Mouse (Mus musculus): Measurements from ENCODE around the gene Nucb1. TPM values are rescaled to one million over a fixed set of nuclear protein-coding genes. Genes with fewer than 3 reads are reported as not detected.
"Not testable (repeated sequence)": the region's sequence is repeated elsewhere in the genome, so short reads cannot be mapped to it uniquely, and the experiment has no call there.

Nucb1 gene
- polyA plus RNA-seq, 1 experiment from 2014 or later: 124 TPM

- Histone ChIP-seq H3K4me1 (ENCODE audit: control insufficient read depth, low read depth, low read length) (peaks cover 10% of the 10 kb centered on the region), H3K9me3 (replicated peaks; ENCODE audit: control insufficient read depth, low read length) (no peaks in the 10 kb centered on the region), H3K27me3 (ENCODE audit: control insufficient read depth, insufficient read depth, low read depth, low read length) (no peaks in the 10 kb centered on the region; the same call in 1 of the 2 replicates), H3K4me3 (ENCODE audit: low read depth, low read length) (no peak overlapping the region), H3K9ac (ENCODE audit: low read depth, low read length) (no peak overlapping the region), H3K27ac (ENCODE audit: low read length) (no peak overlapping the region), H3K36me3 (ENCODE audit: control insufficient read depth, insufficient read depth) (peaks cover 2% of the 10 kb centered on the region), H3K4me2 (ENCODE audit: low read depth, low read length) (no peak overlapping the region)
- WGBS (ENCODE audit: insufficient replicate concordance): 5% methylated on average over 6 of the region's 6 CpGs
- ATAC-seq (ENCODE audit: low read depth): no peak
Observed at GRCm38 (mm10) chr7:45529461-45529860, 19.3 kb upstream of the Nucb1 start.

- Histone ChIP-seq H3K4me3 (ENCODE audit: low read depth, low read length) (peak overlapping the region; percentile 86), H3K27ac (ENCODE audit: low read length) (peak overlapping the region; percentile 100)
Observed at GRCm38 (mm10) chr7:45527169-45527568, 17.0 kb upstream of the Nucb1 start.

GRCm38 (mm10) chr7:45526474-45527120 lies 16.4 kb upstream of the Nucb1 start:
- peak overlapping the region; percentile 86 for H3K4me3 ChIP-seq (ENCODE audit: low read depth, low read length)

More at GRCm38 (mm10) chr7:45527169-45527568, 17.0 kb upstream of the Nucb1 start:
- H3K9ac ChIP-seq (ENCODE audit: low read depth, low read length): peak overlapping the region; percentile 96
- peaks cover 21% of the 10 kb centered on the region for H3K36me3 ChIP-seq (ENCODE audit: control insufficient read depth, insufficient read depth)
- H3K4me1 ChIP-seq (ENCODE audit: control insufficient read depth, low read depth, low read length): peaks cover 12% of the 10 kb centered on the region
- 61% methylated on average over 6 of the region's 6 CpGs for WGBS (ENCODE audit: insufficient replicate concordance)
- H3K27me3 ChIP-seq (ENCODE audit: control insufficient read depth, insufficient read depth, low read depth, low read length); H3K9me3 ChIP-seq (replicated peaks; ENCODE audit: control insufficient read depth, low read length); ATAC-seq (ENCODE audit: low read depth): not testable (repeated sequence)
- peak overlapping the region; percentile 75 for H3K4me2 ChIP-seq (ENCODE audit: low read depth, low read length)

DNA sequence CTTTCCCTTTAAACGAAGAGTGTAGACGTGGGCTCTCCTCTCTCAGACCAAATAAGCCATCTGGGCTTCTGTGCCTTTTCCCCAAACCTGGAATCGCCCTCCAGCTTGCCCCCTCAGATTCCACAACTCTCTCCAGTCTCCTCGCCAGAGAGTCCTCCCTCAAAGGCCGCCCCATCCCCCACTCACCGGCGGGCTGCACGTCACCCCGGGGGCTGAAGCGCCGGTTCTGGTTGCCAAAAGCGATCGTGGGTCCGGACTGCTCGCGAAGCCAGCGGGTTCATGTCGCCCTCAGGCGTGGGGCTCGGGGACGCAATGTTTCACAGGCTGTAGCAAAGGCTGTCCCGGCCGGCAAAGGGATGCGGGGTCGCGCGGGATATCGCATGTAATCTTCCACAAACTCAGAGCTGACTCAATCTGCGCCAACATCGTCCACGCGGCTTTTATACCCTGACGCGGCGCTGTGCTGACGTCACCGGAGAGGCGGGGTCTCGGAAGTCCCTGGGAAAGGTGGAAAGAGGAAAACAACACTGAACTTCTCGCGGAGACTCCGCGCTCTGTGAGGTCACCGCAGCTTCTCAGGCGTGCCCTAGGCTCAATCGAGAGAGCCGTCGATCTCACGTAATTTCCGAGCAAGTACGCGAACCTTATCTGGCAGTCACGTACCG lies 15.7 kb upstream of the Nucb1 start, which contains the start of the genes Ppp1r15a and Plekha4:
TSS of gene Ppp1r15a (minus strand) at position 460 of the 665 bp plus-strand sequence.
TSS of gene Plekha4 (plus strand) at position 522 of the 665 bp plus-strand sequence.
- H3K4me2 ChIP-seq (ENCODE audit: low read depth, low read length): peak within 1 kb of the TSS; percentile 75
- H3K27me3 ChIP-seq (ENCODE audit: control insufficient read depth, insufficient read depth, low read depth, low read length): no peaks in the 10 kb centered on the region; the same call in 1 of the 2 replicates
- WGBS (ENCODE audit: insufficient replicate concordance): 0% methylated on average over 54 of the region's 54 CpGs
- H3K27ac ChIP-seq (ENCODE audit: low read length): peak within 1 kb of the TSS; percentile 100
- H3K9ac ChIP-seq (ENCODE audit: low read depth, low read length): peak within 1 kb of the TSS; percentile 96
- H3K4me3 ChIP-seq (ENCODE audit: low read depth, low read length): peak within 1 kb of the TSS; percentile 86
- peak; percentile 71 for ATAC-seq (ENCODE audit: low read depth)
- peaks cover 24% of the 10 kb centered on the region for H3K36me3 ChIP-seq (ENCODE audit: control insufficient read depth, insufficient read depth)
- H3K4me1 ChIP-seq (ENCODE audit: control insufficient read depth, low read depth, low read length): peaks cover 16% of the 10 kb centered on the region
- H3K9me3 ChIP-seq (replicated peaks; ENCODE audit: control insufficient read depth, low read length): no peaks in the 10 kb centered on the region

More at GRCm38 (mm10) chr7:45526474-45527120, 16.4 kb upstream of the Nucb1 start:
- peaks cover 12% of the 10 kb centered on the region for H3K4me1 ChIP-seq (ENCODE audit: control insufficient read depth, low read depth, low read length)
- H3K36me3 ChIP-seq (ENCODE audit: control insufficient read depth, insufficient read depth): peaks cover 23% of the 10 kb centered on the region
- ATAC-seq (ENCODE audit: low read depth): no peak
- peak overlapping the region; percentile 100 for H3K27ac ChIP-seq (ENCODE audit: low read length)
- no peaks in the 10 kb centered on the region; the same call in 1 of the 2 replicates for H3K27me3 ChIP-seq (ENCODE audit: control insufficient read depth, insufficient read depth, low read depth, low read length)
- WGBS (ENCODE audit: insufficient replicate concordance): 16% methylated on average over 7 of the region's 7 CpGs
- peak overlapping the region; percentile 75 for H3K4me2 ChIP-seq (ENCODE audit: low read depth, low read length)
- H3K9ac ChIP-seq (ENCODE audit: low read depth, low read length): peak overlapping the region; percentile 96
- H3K9me3 ChIP-seq (replicated peaks; ENCODE audit: control insufficient read depth, low read length): no peaks in the 10 kb centered on the region

- H3K4me3 ChIP-seq (ENCODE audit: low read depth, low read length): peak overlapping the region; percentile 86
- peak; percentile 87 for ATAC-seq (ENCODE audit: low read depth)
- peak overlapping the region; percentile 75 for H3K4me2 ChIP-seq (ENCODE audit: low read depth, low read length)
- H3K9me3 ChIP-seq (replicated peaks; ENCODE audit: control insufficient read depth, low read length): no peaks in the 10 kb centered on the region
- H3K27ac ChIP-seq (ENCODE audit: low read length): peak overlapping the region; percentile 100
- WGBS (ENCODE audit: insufficient replicate concordance): 6% methylated on average over 12 of the region's 12 CpGs
- H3K27me3 ChIP-seq (ENCODE audit: control insufficient read depth, insufficient read depth, low read depth, low read length): no peaks in the 10 kb centered on the region
- H3K9ac ChIP-seq (ENCODE audit: low read depth, low read length): peak overlapping the region; percentile 96
- H3K4me1 ChIP-seq (ENCODE audit: control insufficient read depth, low read depth, low read length): peaks cover 20% of the 10 kb centered on the region
- H3K36me3 ChIP-seq (ENCODE audit: control insufficient read depth, insufficient read depth): peaks cover 28% of the 10 kb centered on the region
Observed at GRCm38 (mm10) chr7:45524841-45525621, 14.8 kb upstream of the Nucb1 start.

GRCm38 (mm10) chr7:45523678-45524170 lies 13.5 kb upstream of the Nucb1 start:
- no peaks in the 10 kb centered on the region for H3K9me3 ChIP-seq (replicated peaks; ENCODE audit: control insufficient read depth, low read length)
- peak overlapping the region; percentile 90 for H3K27ac ChIP-seq (ENCODE audit: low read length)
- H3K9ac ChIP-seq (ENCODE audit: low read depth, low read length): peak overlapping the region; percentile 96
- WGBS (ENCODE audit: insufficient replicate concordance): 46% methylated on average over 12 of the region's 13 CpGs
- peak overlapping the region; percentile 86 for H3K4me3 ChIP-seq (ENCODE audit: low read depth, low read length)
- H3K4me1 ChIP-seq (ENCODE audit: control insufficient read depth, low read depth, low read length): peaks cover 29% of the 10 kb centered on the region
- H3K27me3 ChIP-seq (ENCODE audit: control insufficient read depth, insufficient read depth, low read depth, low read length): no peaks in the 10 kb centered on the region
- ATAC-seq (ENCODE audit: low read depth): no peak
- H3K4me2 ChIP-seq (ENCODE audit: low read depth, low read length): peak overlapping the region; percentile 68
- H3K36me3 ChIP-seq (ENCODE audit: control insufficient read depth, insufficient read depth): peaks cover 28% of the 10 kb centered on the region

DNA sequence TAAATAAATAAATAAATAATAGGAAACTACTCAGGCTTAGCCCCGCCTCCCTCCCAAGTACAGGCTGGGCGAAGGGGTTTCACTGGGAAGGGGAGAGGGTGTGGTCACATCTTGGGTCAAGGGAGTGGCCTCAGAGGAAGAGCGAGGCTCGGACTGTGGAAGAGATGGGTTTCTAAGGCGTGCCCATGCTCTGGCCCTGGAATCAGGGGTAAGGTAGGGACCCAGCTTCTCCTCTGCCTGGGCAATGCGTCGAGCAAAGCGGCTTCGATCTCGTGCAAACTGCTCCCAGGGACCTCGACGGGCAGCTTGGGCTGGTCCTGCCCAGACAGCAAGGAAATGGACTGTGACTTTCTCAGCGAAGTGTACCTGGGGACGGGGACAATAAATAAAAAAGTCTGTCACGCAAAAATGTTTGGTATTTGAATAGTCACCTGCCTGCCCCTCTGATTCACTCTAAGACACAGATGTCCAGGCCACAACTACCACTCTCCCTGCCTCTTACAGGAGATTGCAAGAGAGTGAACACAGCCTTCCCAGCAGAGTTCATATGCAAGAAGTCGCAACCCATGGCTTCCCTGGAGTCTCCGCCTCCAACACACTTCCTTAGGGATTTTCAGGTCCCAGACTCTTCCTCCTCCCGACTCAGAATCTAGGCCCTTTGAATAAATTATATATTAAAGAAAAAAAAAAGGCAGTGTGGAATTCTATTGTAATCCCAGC lies 12.9 kb upstream of the Nucb1 start:
- no peak for ATAC-seq (ENCODE audit: low read depth)
- Histone ChIP-seq H3K4me3 (ENCODE audit: low read depth, low read length) (peak overlapping the region; percentile 86), H3K4me2 (ENCODE audit: low read depth, low read length) (peak overlapping the region; percentile 68), H3K4me1 (ENCODE audit: control insufficient read depth, low read depth, low read length) (peaks cover 29% of the 10 kb centered on the region), H3K9me3 (replicated peaks; ENCODE audit: control insufficient read depth, low read length) (no peaks in the 10 kb centered on the region), H3K27me3 (ENCODE audit: control insufficient read depth, insufficient read depth, low read depth, low read length) (no peaks in the 10 kb centered on the region), H3K36me3 (ENCODE audit: control insufficient read depth, insufficient read depth) (peaks cover 28% of the 10 kb centered on the region), H3K9ac (ENCODE audit: low read depth, low read length) (peak overlapping the region; percentile 96), H3K27ac (ENCODE audit: low read length) (peak overlapping the region; percentile 90)
- 56% methylated on average over 18 of the region's 18 CpGs for WGBS (ENCODE audit: insufficient replicate concordance)

DNA sequence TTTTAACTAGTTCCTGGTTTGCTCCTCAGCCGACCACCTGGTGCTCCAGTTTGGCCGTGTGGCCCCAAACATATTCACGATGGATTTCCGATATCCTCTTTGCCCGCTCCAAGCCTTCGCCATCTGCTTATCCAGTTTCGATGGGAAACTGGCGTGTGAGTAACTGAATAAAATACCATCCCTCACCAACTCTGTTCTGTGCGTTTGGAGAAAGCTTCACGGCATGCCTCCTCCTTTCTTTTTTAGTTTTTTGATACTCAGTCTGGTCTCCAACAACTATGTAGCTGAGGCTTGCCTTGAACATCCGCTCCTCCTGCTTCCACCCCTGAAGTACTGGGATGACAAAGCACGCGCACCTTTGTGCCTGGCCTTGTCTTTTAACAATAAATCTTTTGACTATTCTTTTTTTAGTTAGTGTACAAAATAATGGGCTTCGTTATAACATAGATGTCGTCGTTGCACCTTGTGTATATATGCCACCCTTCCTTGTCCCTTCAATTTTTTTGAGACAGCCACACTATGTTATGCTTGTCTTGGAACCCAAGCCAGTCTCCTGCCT lies 12.1 kb upstream of the Nucb1 start:
- Histone ChIP-seq H3K9ac (ENCODE audit: low read depth, low read length) (peak overlapping the region; percentile 96), H3K4me3 (ENCODE audit: low read depth, low read length) (peak overlapping the region; percentile 86), H3K36me3 (ENCODE audit: control insufficient read depth, insufficient read depth) (peaks cover 28% of the 10 kb centered on the region), H3K27me3 (ENCODE audit: control insufficient read depth, insufficient read depth, low read depth, low read length) (no peaks in the 10 kb centered on the region), H3K9me3 (replicated peaks; ENCODE audit: control insufficient read depth, low read length) (no peaks in the 10 kb centered on the region), H3K4me1 (ENCODE audit: control insufficient read depth, low read depth, low read length) (peaks cover 25% of the 10 kb centered on the region), H3K4me2 (ENCODE audit: low read depth, low read length) (peak overlapping the region; percentile 68), H3K27ac (ENCODE audit: low read length) (peak overlapping the region; percentile 90)
- ATAC-seq (ENCODE audit: low read depth): no peak
- WGBS (ENCODE audit: insufficient replicate concordance): 47% methylated on average over 16 of the region's 16 CpGs

Measured in liver, embryonic 16.5 days (tissue).